Mouse (Mus musculus): Measurements from ENCODE around the gene Scgb2a2. TPM values are rescaled to one million over a fixed set of nuclear protein-coding genes. Genes with fewer than 3 reads are reported as not detected.
"Not testable (repeated sequence)": the region's sequence is repeated elsewhere in the genome, so short reads cannot be mapped to it uniquely, and the experiment has no call there.

Scgb2a2 gene
- total RNA-seq, 1 experiment: not detected

DNA sequence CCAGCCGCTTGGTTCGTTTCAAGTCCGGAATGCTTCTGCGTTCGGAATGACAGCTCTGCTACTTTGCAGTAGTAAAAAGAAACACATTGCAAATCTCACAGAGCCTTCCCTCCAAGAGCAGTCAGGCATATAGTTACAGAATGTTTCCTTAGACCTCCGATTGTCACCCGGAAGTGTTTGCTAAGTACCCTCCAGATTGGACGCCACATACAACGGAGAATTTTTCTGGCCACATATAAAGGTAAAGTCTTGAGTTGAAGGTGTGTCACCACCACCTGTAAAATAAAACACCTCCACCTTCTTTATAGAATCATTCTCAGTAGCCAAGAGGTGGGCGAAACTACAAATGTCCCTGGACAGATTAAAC, 52.4 kb downstream of the Scgb2a2 start:
- DNase-seq (ENCODE audit: low read depth, low spot score): no peak
- peak overlapping the region; percentile 50; the same call in 1 of the 2 replicates for H3K27ac ChIP-seq (ENCODE audit: insufficient read depth, low read depth, low read length, poor library complexity, severe bottlenecking)
- H3K9me3 ChIP-seq (ENCODE audit: control insufficient read depth, insufficient read depth, low read depth, low read length): no peaks in the 10 kb centered on the region
- in situ Hi-C loops (cut with MboI; ENCODE audit: low sequenced_read_pairs in 2 of 2, unreplicated experiment in 2 of 2): loop anchor here in 1 of 2 experiments (25.0 kb wide), 1 partner anchor 713 kb away; the partner anchor contains the start of genes Ddb1 and Tkfc
- H3K36me3 ChIP-seq (ENCODE audit: control insufficient read depth, insufficient read depth, low read length, poor library complexity, severe bottlenecking): peaks cover 15% of the 10 kb centered on the region
- H3K9ac ChIP-seq (ENCODE audit: insufficient read depth, low read depth, low read length, poor library complexity, severe bottlenecking): peak overlapping the region; percentile 81
- H3K4me3 ChIP-seq (ENCODE audit: insufficient read depth in 1 of 2, low read depth in 1 of 2, low read length in 2 of 2, poor library complexity in 1 of 2, severe bottlenecking in 1 of 2): peak overlapping the region; percentile 73 to 94
- no peak for TF ChIP-seq HCFC1 (IDR thresholded peaks at IDR 0.05; ENCODE audit: borderline replicate concordance, insufficient read depth, low read length)
- TF ChIP-seq ZC3H11A (IDR thresholded peaks at IDR 0.05; ENCODE audit: borderline replicate concordance, low read depth, low read length): no peak
- no peak for TF ChIP-seq CHD2 (IDR thresholded peaks at IDR 0.05; ENCODE audit: low read depth, low read length)
- no peak for TF ChIP-seq MAFK (IDR thresholded peaks at IDR 0.05; ENCODE audit: insufficient read depth, low read depth, low read length)
- TF ChIP-seq ZNF384 (IDR thresholded peaks at IDR 0.05; ENCODE audit: low read depth, low read length): no peak
- H3K4me1 ChIP-seq (ENCODE audit: control insufficient read depth in 2 of 2, insufficient read depth in 2 of 2, low read length in 2 of 2, poor library complexity in 1 of 2): peaks cover 10 to 14% of the 10 kb centered on the region in 2 experiments; a peak in 2 of 4 replicates

DNA sequence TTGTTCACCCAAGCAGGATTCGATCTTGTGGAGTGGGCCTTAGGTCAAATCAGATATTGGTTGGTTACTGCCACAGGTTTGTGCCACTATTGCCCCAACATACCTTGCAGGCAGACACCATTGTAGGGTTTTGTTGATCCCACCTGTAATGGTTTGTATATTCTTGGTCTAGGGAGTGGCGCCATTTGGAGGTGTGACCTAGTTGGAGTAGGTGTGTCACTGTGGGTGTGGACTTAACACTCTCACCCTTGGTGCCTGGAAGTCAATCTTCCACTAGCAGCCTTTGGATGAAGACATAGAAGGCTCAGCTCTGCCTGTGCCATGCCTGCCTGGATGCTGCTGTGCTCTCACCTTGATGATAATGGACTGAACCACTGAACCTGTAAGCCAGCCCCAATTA, 53.3 kb downstream of the Scgb2a2 start:
- H3K4me1 ChIP-seq (ENCODE audit: control insufficient read depth in 2 of 2, insufficient read depth in 2 of 2, low read length in 2 of 2, poor library complexity in 1 of 2): peaks cover 10 to 13% of the 10 kb centered on the region in 2 experiments; a peak in 2 of 4 replicates
- H3K9ac ChIP-seq (ENCODE audit: insufficient read depth, low read depth, low read length, poor library complexity, severe bottlenecking); H3K27ac ChIP-seq (ENCODE audit: insufficient read depth, low read depth, low read length, poor library complexity, severe bottlenecking); H3K9me3 ChIP-seq (ENCODE audit: control insufficient read depth, insufficient read depth, low read depth, low read length); H3K36me3 ChIP-seq (ENCODE audit: control insufficient read depth, insufficient read depth, low read length, poor library complexity, severe bottlenecking); in situ Hi-C loops (cut with MboI; ENCODE audit: low sequenced_read_pairs in 2 of 2, unreplicated experiment in 2 of 2); H3K4me3 ChIP-seq (ENCODE audit: insufficient read depth in 1 of 2, low read depth in 1 of 2, low read length in 2 of 2, poor library complexity in 1 of 2, severe bottlenecking in 1 of 2); DNase-seq (ENCODE audit: low read depth, low spot score): not testable (repeated sequence)

Other genes with a start within 250 kb of the Scgb2a2 start
- 107 and 140 TPM in 2 replicates for gene Incenp, start 52.0 kb downstream of the Scgb2a2 start, total RNA-seq (2012; rRNA removed)
- 413 and 478 TPM in 2 replicates for gene Fth1, start 133.0 kb downstream of the Scgb2a2 start, total RNA-seq (2012; rRNA removed)
- 0.62 and 0.95 TPM in 2 replicates for gene Best1, start 154.1 kb downstream of the Scgb2a2 start, total RNA-seq (2012; rRNA removed)
- gene Rab3il1, start 154.1 kb downstream of the Scgb2a2 start, total RNA-seq (2012; rRNA removed): 3.8 and 4.0 TPM in 2 replicates
- gene Fads3, start 194.0 kb downstream of the Scgb2a2 start, total RNA-seq (2012; rRNA removed): 4.0 and 7.2 TPM in 2 replicates